Mouse (Mus musculus) frontal cortex, postnatal 36 days (tissue): ENCODE results near the gene Hoxb6.

Source experiments
- DNase-seq, 2 experiments: peaks; one replicate each; pipeline ENCODE4 v3.0.0; 2022; ENCODE audit warnings: low spot score in 2 of 2

The Hoxb6 gene

DNA sequence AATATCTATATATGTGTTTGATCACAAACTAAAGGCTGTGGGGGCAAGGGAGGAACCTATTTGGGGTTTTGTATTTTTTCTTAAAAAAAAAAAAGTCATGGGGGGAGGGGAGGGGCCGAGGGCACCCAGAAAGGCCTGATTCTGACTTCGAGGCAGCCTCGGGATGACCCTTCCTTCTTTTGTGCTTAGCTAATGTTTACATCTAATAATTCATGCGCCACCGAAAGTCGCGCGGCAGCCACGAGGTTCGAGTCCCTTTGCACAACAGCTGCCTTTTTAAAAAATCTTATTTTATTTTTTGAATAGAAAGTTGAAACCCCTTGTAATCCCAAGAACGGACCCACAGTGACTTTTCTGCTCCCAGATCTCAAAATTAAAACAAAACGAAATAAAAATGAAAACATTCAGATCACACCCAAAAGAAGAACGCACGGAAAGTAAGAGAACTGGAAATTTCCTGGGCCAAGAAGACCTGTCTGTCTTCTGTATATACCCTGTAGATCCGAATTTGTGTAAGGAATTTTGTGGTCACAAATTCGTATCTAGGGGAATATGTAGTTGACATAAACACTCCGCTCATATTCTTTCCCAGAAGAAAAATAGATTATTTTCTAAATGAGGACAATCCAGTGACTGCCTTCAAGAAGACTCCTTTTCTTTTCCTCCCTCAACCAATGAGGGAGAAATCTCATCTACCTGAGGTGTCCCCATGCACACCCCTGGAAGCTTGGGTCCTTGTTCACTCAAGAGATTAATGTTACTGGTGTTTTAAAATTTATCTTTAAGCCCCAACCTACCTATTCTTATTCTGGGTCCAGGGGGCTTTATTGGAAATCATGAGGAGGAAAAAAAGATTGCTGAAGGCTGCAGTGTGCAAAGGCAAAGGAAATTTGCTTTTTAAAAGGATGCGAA is 24.7 kb downstream of the Hoxb6 start:
- DNase-seq = no peak

DNA sequence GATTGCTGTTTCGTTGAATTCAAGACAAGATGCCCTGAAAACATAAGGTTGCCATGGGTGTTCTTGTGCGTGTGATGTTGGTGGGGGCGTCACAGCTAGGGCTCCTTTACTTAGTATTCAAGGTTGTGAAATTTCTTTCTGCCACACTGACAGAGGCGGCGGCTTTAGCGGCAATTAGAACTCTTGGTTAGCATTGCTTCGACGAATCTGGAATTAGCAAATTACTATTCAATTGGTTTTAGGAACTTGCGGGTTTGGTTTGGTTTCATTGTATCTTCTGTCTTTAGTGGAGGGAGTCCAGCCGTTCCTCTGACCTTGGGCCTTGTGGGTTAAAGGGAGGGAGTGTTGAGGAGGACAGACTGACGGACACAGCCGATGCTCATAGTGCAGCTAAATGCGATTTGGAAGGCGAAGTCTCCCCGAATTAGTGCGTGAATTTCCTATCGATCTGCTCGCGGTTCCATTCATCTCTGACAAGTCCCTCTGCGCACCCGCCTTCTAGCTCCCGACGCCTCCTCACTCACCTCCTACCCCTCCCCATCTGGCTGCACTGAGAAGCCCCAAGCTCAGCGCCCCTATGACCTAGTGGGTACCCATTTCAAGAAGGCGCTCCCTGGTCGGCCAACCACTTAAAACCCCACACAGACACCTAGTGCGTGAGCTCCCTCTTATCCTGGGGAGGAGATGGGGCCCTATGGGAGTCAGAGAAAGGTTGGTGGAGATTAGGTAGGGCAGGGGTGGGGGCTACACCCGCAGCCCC is 25.5 kb downstream of the Hoxb6 start, which contains the start of gene Hoxb4:
Gene Hoxb4 (plus strand): TSS at position 660 of the 760 bp plus-strand sequence.
- DNase-seq = no peak

DNA sequence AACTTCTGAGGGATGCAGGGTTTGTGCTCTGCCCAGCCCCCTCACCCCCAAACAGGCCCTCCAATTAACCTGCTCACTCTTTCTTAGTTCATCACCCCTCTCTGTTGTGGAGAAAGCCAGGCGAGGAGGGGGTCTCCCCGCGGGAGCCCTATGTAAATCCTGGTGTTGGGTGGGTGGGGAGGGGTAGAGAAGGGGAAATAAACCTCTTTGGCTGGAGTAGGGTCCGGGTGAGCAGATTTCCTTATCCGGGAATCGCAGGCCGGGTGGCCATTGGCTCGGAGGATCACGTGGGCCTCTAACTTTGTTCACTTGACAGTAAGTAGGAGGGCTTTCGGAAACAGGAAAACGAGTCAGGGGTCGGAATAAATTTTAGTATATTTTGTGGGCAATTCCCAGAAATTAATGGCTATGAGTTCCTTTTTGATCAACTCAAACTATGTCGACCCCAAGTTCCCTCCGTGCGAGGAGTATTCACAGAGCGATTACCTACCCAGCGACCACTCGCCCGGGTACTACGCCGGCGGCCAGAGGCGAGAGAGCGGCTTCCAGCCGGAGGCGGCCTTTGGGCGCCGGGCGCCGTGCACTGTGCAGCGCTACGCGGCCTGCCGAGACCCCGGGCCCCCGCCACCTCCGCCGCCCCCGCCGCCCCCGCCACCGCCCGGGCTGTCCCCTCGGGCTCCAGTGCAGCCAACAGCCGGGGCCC is 26.2 kb downstream of the Hoxb6 start:
- DNase-seq = no peak

GRCm38 (mm10) chr11:96319071-96319902 is 27.0 kb downstream of the Hoxb6 start:
- no peak for DNase-seq

DNA sequence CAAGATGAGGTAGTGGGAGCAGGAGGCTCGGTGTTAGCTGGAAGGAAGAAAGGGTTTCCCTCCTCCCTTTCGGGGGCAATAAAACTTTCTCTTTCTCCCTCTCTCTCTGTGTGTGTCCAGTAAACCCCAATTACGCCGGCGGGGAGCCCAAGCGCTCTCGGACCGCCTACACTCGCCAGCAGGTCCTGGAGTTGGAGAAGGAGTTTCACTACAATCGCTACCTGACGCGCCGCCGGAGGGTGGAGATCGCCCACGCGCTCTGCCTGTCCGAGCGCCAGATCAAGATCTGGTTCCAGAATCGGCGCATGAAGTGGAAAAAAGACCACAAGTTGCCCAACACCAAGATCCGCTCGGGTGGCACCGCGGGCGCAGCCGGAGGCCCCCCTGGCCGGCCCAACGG is 27.6 kb downstream of the Hoxb6 start:
- DNase-seq = no peak

- no peak for DNase-seq
These were observed 28.4 kb downstream of the Hoxb6 start for GRCm38 (mm10) chr11:96320688-96321087.

DNA sequence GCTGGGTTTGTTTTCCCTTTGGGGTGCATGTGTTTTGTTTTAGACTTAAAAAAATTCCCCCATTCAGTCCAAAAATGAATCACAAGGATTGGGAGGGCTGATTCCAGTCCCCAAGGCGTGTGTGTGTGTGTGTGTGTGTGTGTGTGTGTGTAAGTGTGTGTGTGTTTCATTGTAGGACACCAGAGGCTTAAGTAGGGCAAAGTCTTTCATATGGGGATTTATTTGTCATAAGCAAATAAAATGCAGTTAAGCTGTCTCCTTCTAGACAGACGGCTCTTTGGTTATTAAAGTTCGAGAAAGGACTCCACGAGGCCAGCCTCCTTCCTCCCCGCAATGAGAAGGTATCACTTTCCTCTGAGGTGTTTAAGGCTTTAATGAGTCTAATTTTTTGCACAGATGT is 29.6 kb downstream of the Hoxb6 start:
- DNase-seq = no peak

DNA sequence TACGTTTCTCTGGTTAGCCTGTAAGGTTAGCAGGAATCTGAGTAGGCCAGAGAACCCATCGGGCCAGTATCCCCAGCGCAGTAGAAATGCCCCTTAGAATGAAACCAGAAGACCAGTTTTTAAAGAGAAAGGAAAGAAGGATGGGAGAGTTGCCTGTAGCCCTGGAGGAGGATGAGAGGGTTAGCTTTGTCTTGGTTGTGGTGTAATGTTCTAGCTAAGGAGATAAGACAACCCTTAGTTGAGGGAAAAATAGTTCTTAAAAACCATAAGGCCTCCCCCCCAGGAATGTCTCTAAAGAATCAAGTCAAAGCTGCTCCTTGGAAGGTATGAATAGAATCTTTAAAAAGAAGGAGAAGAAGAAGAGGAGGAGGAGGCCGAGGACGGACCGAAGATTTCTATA is 30.5 kb downstream of the Hoxb6 start:
- DNase-seq = no peak

GRCm38 (mm10) chr11:96323154-96323553 is 30.9 kb downstream of the Hoxb6 start, which contains the start of gene Hoxb3:
Gene Hoxb3 (plus strand): TSS chr11:96323326.
- no peak for DNase-seq

DNA sequence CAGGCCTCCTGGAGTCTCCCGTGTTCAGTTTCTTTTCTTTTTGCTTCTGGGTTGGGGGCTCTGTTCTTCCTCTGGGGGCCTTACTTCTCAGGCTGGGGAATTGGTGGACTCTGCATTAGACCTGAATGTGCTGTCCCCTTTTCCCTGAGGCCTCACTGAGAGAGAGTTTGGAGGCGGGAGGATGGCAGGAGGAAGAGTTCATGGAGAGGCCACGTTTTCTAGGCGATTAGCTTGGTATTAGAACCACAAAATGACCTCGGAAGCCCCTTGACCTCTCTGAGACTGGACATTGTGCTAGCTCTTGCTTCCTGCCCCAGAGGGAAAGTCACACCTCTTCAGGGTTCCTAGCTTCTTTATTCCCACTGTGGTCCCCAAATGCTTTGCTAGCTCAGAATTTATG is 31.8 kb downstream of the Hoxb6 start:
- no peak for DNase-seq

GRCm38 (mm10) chr11:96324965-96325364 is 32.7 kb downstream of the Hoxb6 start:
- no peak for DNase-seq

GRCm38 (mm10) chr11:96325747-96326212 is 33.5 kb downstream of the Hoxb6 start:
- DNase-seq = no peak

GRCm38 (mm10) chr11:96326705-96327104 is 34.4 kb downstream of the Hoxb6 start:
- DNase-seq = no peak

DNA sequence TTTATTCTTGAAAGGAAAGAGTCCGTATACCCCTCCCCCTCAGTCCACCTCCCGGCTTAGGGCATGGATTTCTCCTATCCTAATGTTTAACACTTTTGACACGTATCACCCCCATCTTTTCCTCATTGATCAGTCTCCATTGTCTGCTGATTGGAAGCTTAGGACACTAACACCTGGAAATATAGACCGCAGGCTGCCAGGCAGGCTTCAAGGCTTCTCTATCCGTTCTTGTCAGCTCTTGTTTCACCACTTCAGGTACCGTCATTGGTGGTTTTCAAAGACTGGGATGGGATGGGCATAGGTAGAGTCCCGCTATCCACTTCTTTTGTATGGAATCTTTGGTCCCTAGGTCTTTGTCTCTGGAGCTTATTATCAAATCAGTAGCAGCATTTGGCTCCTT is 34.8 kb downstream of the Hoxb6 start:
- no peak for DNase-seq

DNA sequence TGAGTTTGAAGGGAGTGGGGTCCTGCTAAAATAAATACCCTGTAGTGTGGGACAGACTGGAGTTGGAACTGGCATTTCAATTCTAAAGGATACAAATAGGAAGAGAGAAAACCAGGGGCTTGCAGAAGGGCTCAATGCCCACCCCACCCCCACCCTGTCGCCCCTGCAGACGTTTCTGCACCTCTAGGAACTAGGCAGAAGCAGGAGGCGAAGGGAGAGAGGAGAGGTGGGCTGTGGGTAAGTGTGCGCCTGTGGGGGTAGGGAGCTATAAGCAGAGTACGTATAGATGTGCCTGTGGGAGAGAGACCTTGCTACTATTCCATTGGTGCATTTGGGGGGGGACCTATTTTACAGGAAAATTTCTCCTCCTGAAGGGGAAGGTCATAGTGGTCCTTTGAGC is 35.5 kb downstream of the Hoxb6 start:
- no peak for DNase-seq

- DNase-seq = no peak
These were observed 36.3 kb downstream of the Hoxb6 start for GRCm38 (mm10) chr11:96328605-96329004.

DNA sequence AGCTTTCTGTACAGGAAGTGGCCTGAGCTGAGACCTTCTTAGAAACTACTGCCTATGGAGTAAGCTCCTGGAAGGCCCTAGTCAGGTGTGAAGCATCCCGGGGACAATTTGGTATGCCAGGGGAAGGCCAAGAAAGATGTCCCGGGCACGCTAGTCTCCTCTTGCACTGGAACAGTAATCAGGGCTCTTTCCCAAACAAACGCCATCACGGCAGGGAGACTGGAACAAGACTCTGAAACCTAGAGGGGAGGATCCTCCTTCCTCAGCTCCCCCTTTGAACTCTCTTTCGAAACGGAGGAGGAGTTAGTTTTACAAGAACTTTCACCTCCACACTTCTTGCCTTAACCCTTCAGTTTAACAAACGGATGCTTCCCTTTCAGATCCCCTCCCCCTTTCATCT is 39.8 kb downstream of the Hoxb6 start:
- no peak for DNase-seq

- DNase-seq = no peak
These were observed 40.3 kb downstream of the Hoxb6 start for GRCm38 (mm10) chr11:96332618-96333032.

DNA sequence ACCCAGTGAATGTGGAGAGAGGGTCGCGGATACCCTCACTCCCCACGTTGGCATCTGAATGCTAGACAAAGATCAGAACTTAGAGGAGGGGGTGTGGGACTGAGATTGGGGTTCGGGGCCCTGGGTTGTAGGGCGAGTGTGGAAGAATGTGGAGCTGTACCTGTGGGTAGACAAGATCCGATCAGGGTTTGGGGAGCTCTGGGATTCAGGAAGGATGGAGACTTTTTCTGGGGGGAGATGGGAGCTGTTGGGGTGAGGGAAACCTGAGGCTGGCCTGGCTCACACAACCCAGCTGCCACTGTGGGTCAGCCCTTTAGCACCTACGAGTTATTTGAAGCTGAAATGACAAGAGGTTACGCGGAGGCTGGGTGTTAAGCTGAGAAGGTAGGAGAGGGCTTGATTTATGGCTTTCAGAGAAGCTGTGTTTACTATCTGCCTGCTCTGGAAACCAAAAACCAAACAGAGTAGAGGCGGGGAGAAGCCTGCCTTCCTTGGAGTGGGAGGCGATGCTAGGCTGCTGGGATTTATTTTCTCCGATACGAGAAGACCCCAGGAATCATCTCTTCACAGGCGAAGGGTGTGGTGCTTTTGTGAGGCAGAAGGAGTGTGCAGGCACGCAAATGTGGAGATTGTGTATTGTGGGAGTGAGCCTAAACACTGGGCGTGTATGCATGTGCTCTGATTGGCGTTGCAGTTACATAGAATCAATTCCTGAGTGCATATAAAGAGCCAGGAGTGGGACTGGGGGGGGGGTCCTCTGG is 41.1 kb downstream of the Hoxb6 start:
- no peak for DNase-seq

DNA sequence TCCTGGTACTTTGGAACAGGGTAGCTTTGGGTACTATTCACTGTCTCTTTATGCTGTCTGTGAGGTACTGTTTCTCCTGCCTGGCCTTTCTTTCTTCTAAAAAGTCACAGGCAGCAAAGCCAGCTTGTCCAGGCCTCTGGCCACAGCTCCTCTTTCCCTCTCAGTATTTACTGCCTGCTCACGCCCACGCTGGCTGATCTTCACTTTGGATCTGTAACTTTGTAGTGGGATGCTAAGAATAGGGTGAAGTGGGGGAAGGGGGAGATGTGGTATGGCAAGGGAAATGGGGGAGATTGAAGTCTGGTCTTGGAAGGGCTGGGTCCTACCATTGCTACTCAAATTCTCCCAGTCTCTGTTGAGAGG is 41.7 kb downstream of the Hoxb6 start:
- no peak for DNase-seq
